Mouse (Mus musculus) G1E-ER4 (cell line): Measurements from ENCODE around the gene Tmcc1. TPM values are rescaled to one million over a fixed set of nuclear protein-coding genes. Genes with fewer than 3 reads are reported as not detected.

Experiments used
- GATA1 ChIP-seq: IDR thresholded peaks from one replicate; pipeline ENCODE4 v1.8.0; 2012; ENCODE audit warnings: low read length, inconsistent platforms
- polyA plus RNA-seq: library from polyadenylated mRNA; stranded (reverse); fragments of >175 nt; gene quantifications from 2 replicates; pipeline ENCODE4 v1.2.3, GENCODE M21; 2012

Gene Tmcc1
- polyA plus RNA-seq, 1 experiment = 0.59 TPM

- TF ChIP-seq GATA1 = no peak
Measured at GRCm38 (mm10) chr6:116009426-116009825, 183.9 kb downstream of the Tmcc1 start.

GRCm38 (mm10) chr6:116007561-116008173, 185.6 kb downstream of the Tmcc1 start:
- no peak for TF ChIP-seq GATA1

DNA sequence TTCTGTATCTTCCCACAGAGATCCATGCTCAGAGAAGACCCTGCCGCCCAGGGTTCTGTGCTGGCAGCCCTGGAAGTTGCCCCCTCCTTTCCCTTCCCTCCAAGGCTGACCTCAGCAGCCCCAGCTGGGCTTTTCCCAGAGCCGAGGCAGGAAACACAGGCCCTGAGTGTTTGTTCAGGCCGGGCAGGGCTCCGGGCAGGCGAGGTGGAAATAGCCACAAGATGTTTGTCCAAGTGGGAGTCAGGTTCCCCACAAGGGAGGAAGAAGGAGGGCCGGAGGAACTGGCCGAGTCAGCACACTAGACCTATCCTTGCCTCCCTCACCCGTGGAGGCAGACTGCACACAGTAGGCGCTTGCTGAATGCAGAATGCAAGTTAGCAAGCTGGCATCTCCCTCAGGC, 186.6 kb downstream of the Tmcc1 start:
- TF ChIP-seq GATA1 = no peak

DNA sequence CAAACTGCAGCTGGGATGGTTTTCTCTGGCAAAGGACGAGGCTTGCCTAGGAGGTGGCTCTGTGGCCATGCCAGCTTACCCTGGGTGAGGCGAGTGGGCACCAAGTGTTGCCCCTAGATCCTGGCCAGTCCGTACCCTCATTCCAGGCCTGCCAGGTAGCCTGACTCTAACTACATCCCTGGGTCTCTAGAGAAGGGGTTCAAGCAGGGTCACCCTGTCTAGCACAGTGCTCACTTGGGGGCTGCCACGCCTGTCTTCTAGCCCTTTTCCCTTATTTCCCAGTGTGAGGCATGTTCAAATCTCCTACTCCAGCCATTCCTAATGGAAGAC, 187.4 kb downstream of the Tmcc1 start:
- TF ChIP-seq GATA1 = no peak

DNA sequence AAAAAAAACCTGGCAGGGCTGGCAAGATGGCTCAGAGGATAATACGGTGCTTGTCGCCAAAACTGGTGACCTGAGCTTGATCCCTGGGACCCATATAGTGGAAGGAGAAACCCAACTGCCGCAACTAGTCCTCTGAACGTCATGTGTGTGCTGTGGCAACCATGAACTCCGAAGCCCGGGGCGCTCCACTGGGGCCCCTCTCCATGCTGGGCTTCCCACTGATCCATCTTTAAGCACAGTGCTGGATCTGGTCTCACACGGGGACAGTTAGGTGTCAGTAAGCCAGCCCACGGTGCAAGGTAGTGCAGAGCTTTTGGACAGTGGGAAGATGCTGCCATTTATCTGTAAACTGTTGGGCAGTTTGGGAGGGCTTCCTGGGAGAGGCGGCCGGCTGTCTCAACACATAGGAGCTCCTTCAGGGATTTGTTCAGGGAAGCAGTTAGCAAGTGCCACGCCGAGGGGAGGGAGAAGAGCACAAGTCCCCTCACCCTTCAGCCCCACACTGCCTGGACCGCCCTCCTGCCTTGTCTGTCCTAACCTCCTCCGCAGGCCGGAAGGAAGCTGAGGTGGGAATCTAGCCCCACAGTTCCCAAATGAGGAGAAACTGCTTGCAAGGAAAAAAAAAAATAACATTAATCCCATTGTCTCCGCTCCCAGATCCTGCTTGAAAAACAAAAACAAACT, 187.9 kb downstream of the Tmcc1 start:
- TF ChIP-seq GATA1 = no peak

DNA sequence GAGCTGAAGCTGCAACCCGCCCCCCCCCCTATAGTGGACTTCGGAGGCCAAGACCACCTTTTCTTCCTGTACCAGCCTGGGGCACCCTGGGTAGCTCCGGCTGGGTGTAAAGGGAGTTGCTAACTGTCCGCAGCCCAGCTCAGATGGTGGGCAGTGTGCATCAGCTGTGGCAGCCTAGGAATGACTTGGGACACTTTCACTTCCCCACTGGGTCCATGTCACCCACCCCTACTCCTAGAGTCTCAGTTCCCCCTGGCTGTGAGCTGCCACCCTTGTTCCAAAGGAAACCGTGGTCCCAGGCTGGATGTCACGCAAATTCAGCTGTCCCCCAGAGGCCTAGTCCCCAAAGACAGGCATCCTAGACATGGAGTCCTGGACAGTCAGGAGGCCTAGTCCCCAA, 188.6 kb downstream of the Tmcc1 start:
- TF ChIP-seq GATA1 = no peak

DNA sequence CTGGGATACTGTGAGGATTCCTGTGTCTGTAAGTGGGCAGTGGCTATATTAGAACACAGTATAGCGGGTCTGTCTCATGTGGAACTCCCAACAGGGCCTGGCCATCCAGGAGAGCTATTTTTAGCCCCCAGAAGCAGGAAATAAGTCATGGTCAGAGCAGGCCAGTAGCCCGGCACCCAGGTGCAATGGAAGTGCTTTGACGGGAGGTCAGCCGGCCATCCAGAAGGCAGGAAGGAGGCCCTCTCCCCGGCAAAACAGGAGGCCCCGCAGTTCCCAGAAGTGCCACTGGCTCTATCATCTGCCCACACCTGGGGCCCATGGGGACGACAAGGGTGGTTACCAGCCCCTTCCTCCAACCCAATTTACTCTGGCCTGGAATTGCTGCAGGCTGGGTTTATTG, 189.2 kb downstream of the Tmcc1 start:
- no peak for TF ChIP-seq GATA1

DNA sequence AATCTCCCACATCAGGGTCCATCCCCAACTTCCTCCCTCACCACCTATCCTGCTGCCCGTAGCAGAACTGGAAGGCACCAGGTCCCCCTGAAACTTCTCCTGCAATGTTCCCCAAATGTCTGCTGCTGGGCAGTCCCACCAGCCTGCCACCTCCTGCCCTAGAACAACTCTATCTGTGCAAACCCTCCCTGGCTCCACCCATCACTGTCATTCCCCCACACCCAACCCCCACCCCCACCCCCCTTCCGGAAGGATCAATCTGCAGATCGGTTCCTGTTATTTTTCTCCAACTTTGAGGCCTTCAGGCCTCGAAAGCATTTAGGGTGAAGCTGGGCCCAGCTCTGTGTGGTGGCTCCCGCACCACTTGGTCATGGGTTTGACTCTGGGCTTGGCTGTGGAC, 189.8 kb downstream of the Tmcc1 start:
- TF ChIP-seq GATA1 = no peak

- no peak for TF ChIP-seq GATA1
Measured at GRCm38 (mm10) chr6:116002311-116003104, 190.8 kb downstream of the Tmcc1 start.

GRCm38 (mm10) chr6:116000851-116001250, 192.4 kb downstream of the Tmcc1 start:
- TF ChIP-seq GATA1 = no peak

DNA sequence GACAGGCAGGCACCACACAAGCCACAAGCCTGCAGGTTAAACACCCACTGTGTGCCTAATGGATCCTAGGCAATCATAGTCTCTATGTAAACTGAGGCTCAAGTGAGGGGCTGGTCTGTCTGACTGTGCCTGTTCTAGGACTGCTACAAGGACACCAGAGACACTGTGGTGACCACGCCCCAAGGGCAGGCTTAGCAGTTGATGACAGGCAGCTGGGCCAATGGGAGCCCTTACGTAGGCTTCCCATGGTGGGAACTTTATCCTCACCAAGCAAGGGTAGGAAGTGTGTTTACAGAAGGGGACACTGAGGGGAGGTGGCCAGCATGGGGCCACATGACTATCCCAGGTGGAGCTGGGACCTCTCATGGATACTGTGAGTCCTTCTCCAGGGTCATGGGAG, 194.1 kb downstream of the Tmcc1 start:
- no peak for TF ChIP-seq GATA1

DNA sequence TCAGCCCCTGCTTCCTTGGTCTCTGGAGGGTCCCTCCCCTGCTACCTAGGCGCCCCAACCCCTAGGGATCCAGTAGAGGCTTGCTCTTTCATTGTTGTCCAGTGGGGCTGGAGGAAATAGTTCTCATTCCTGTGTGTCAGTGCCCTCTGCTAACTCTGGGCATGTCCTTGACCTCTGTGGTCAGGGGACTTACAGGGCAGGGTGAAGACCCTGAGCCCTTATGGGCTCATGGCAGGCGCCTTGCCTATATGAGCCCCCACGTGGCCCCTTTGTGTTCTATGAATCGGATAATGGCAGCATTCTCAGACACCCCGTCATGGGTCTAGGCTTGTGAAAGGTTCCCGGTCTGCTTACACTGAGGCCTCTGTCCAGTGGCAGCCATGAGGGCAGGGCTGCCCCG, 194.5 kb downstream of the Tmcc1 start:
- TF ChIP-seq GATA1 = no peak

- TF ChIP-seq GATA1 = no peak
Measured at GRCm38 (mm10) chr6:115997726-115998311, 195.5 kb downstream of the Tmcc1 start.

- no peak for TF ChIP-seq GATA1
Measured at GRCm38 (mm10) chr6:115996171-115996851, 197.0 kb downstream of the Tmcc1 start.

DNA sequence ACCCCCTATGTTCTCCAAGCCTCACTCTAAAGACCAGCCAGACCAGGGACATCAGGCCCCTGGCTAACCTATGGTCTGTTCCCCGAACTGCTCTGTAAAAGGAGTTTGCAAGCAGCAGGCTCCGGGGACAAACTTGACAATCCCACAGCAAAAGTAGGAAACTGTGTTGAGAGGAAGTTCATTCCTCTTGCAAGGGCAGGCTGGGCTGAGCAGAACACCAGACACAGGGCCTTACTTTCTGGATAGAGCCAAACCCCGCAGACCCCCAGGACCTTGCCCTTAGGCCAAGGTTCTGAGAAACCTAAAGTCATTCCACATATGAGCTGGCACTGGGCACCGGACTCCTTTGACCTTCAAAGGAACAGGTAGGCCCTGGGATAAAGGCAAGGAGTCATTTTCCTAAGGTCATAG, 197.8 kb downstream of the Tmcc1 start:
- TF ChIP-seq GATA1 = no peak

DNA sequence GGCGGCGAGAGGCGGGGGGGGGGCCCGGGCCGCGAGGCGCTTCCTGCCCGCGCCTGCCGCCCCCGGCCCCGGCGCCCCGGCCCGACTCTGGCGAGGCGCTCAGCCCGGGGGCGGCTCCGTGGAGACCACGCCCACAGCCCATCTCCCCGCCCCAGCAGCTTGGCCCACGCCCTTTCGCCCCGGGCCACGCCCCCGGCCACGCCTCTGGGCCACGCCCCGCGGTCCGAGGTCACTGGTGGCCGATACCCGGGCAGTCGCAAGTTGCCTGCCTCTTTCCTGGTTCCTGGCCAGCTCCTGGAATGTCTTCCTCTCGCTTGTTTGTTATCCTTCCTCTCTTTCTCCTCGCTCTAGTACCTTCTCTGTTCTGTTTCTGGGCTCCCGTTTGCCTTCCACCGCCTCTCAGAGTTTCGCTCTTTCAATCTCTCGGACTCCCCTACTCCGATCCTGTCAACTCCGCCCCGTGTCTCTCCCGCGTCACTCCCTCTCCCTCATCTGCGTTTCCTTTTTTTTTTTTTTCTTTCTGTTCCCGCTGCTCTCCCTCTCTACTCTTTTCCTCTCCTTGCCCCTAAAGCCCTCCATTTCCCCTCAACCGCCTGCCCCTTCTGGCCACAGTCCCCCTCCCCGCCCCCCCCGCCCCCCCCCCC, 198.3 kb downstream of the Tmcc1 start, which contains the start of gene Plxnd1:
Plxnd1 (minus strand) TSS at position 129 of the 644 bp plus-strand sequence.
- TF ChIP-seq GATA1 = no peak
